Mouse (Mus musculus) neural tube, embryonic 13.5 days (tissue): Measurements from ENCODE around the gene Klf16. TPM values are rescaled to one million over a fixed set of nuclear protein-coding genes. Genes with fewer than 3 reads are reported as not detected.
"Not testable (repeated sequence)": the region's sequence is repeated elsewhere in the genome, so short reads cannot be mapped to it uniquely, and the experiment has no call there.

ENCODE experiments used
- ATAC-seq: fragments of 200-750 bp; cut with Nextera tagmentation; 2 replicates; pipeline ENCODE4 v1.8.0; 2017; ENCODE audit warnings: low read depth, mild to moderate bottlenecking, moderate TSS enrichment, moderate library complexity
- H3K27ac ChIP-seq: fragments of 300-500 bp; sonication (generic); replicated peaks from 2 replicates; pipeline ENCODE4 v1.5.1; 2015; ENCODE audit warnings: moderate library complexity, mild to moderate bottlenecking, inconsistent platforms
- H3K27me3 ChIP-seq: fragments of 300-500 bp; sonication (generic); 2 replicates; pipeline ENCODE4 v1.6.1; 2015; ENCODE audit warnings: mild to moderate bottlenecking, inconsistent platforms
- H3K36me3 ChIP-seq: fragments of 300-500 bp; sonication (generic); 2 replicates; pipeline ENCODE4 v1.6.1; 2015; ENCODE audit warnings: mild to moderate bottlenecking, inconsistent platforms
- H3K4me1 ChIP-seq: fragments of 300-500 bp; sonication (generic); replicated peaks from 2 replicates; pipeline ENCODE4 v1.6.1; 2015; ENCODE audit warnings: inconsistent platforms
- H3K4me2 ChIP-seq: fragments of 300-500 bp; sonication (generic); 2 replicates; pipeline ENCODE4 v1.6.1; 2015; ENCODE audit warnings: inconsistent platforms, mild to moderate bottlenecking, moderate library complexity
- H3K4me3 ChIP-seq: fragments of 300-500 bp; sonication (generic); 2 replicates; pipeline ENCODE4 v1.5.1; 2015; ENCODE audit warnings: mild to moderate bottlenecking, inconsistent platforms
- H3K9ac ChIP-seq: fragments of 300-500 bp; sonication (generic); 2 replicates; pipeline ENCODE4 v1.6.1; 2015; ENCODE audit warnings: moderate library complexity, mild to moderate bottlenecking, inconsistent platforms
- H3K9me3 ChIP-seq: fragments of 300-500 bp; sonication (generic); 2 replicates; pipeline ENCODE4 v1.6.1; 2016; ENCODE audit warnings: inconsistent platforms
- WGBS: fragments of 180-500 bp; shearing (Covaris S2); methylation state at CpG from one replicate; pipeline ENCODE4 v1.1.7; 2015; 5-methylcytosine and 5-hydroxymethylcytosine counted together
- polyA plus RNA-seq: library from polyadenylated mRNA; unstranded; fragments of >200 nt; fragmentation: Nextera tagmentation; extraction: Ambion mirVana; gene quantifications from 2 replicates; pipeline ENCODE4 v1.2.1, GENCODE M21; 2015

The Klf16 gene
- polyA plus RNA-seq, 1 experiment from 2014 or later: 5.5 TPM

- Histone ChIP-seq H3K4me2 (no peak overlapping the region), H3K36me3 (peaks cover 54% of the 10 kb centered on the region), H3K9me3 (no peaks in the 10 kb centered on the region), H3K27ac (no peak overlapping the region), H3K9ac (no peak overlapping the region), H3K4me1 (no peaks in the 10 kb centered on the region), H3K27me3 (no peaks in the 10 kb centered on the region), H3K4me3 (no peak overlapping the region)
- 83% methylated on average over 6 of the region's 6 CpGs for WGBS
- no peak for ATAC-seq
Observed at GRCm38 (mm10) chr10:80614351-80614750, 37.2 kb upstream of the Klf16 start.

- H3K27me3 ChIP-seq: no peaks in the 10 kb centered on the region
- H3K4me1 ChIP-seq: no peaks in the 10 kb centered on the region
- H3K36me3 ChIP-seq: peaks cover 59% of the 10 kb centered on the region
- H3K27ac ChIP-seq: no peak overlapping the region
- ATAC-seq: no peak
- WGBS: 85% methylated on average over 3 of the region's 3 CpGs
- no peak overlapping the region for H3K4me3 ChIP-seq
- no peak overlapping the region for H3K4me2 ChIP-seq
- no peak overlapping the region for H3K9ac ChIP-seq
- H3K9me3 ChIP-seq: no peaks in the 10 kb centered on the region
Observed at GRCm38 (mm10) chr10:80613821-80614220, 36.7 kb upstream of the Klf16 start.

GRCm38 (mm10) chr10:80611905-80612304 is 34.8 kb upstream of the Klf16 start:
- WGBS: 95% methylated on average over 3 of the region's 3 CpGs
- Histone ChIP-seq H3K27me3 (no peaks in the 10 kb centered on the region), H3K4me2 (no peak overlapping the region), H3K27ac (no peak overlapping the region), H3K9ac (no peak overlapping the region), H3K4me1 (no peaks in the 10 kb centered on the region), H3K4me3 (no peak overlapping the region), H3K9me3 (no peaks in the 10 kb centered on the region), H3K36me3 (peaks cover 77% of the 10 kb centered on the region)
- ATAC-seq: no peak

DNA sequence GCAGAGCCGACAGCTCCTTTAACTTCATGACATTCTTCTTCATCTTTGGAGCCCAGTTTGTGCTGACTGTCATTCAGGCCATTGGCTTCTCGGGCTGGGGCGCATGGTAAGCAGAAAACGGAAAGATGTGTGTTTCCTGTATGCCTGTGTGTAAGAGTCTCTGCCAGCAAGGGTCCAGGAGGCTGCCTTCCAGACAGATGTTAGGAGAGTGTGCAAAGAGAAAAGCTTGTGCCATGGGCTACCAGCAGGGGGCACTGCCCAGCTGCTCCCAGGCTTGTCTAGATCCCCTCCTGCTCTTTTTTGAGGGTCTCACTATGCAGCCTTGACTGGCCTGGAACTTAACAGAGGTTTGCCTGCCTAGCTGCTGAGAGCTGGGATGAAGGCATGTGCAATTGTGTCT is 33.9 kb upstream of the Klf16 start:
- Histone ChIP-seq H3K9me3 (no peaks in the 10 kb centered on the region), H3K4me2 (no peak overlapping the region), H3K4me3 (no peak overlapping the region), H3K9ac (no peak overlapping the region), H3K27me3 (no peaks in the 10 kb centered on the region), H3K4me1 (no peaks in the 10 kb centered on the region), H3K36me3 (peaks cover 82% of the 10 kb centered on the region), H3K27ac (no peak overlapping the region)
- 82% methylated on average over 4 of the region's 4 CpGs for WGBS
- ATAC-seq: no peak

GRCm38 (mm10) chr10:80610116-80610785 is 33.1 kb upstream of the Klf16 start:
- H3K27me3 ChIP-seq: no peaks in the 10 kb centered on the region
- H3K4me2 ChIP-seq: no peak overlapping the region
- H3K4me1 ChIP-seq: no peaks in the 10 kb centered on the region
- H3K27ac ChIP-seq: no peak overlapping the region
- no peaks in the 10 kb centered on the region for H3K9me3 ChIP-seq
- ATAC-seq: no peak
- WGBS: 92% methylated on average over 9 of the region's 9 CpGs
- peaks cover 76% of the 10 kb centered on the region for H3K36me3 ChIP-seq
- H3K4me3 ChIP-seq: no peak overlapping the region
- H3K9ac ChIP-seq: no peak overlapping the region

DNA sequence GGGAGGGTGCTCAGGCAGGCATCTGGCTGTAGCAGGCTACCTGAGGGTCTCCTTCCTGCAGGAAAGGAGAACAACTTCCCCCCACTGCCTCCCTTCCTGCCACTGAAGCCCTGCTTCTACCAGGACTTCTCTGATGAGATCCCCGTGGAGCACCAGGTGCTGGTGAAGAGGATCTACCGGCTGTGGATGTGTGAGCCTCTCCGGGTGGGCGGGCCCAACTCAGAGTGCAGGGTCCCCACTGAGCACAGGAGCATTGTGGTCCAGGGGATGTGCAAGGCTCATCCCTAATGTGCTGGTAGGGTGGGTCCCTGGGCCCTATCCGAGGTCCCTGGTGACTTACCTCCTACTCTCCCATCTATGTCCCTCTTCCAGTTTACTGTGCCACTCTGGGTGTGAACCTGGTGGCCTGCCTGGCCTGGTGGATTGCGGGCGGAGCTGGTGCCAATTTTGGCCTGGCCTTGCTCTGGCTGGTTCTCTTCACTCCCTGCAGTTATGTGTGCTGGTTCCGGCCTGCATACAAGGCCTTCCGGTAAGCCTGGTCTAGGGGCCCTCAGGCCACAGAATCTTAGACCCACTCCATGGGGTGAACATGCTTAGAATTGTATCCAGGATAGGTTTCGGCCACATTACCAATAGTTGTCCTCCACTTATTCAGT is 32.3 kb upstream of the Klf16 start:
- Histone ChIP-seq H3K9me3 (no peaks in the 10 kb centered on the region), H3K9ac (no peak overlapping the region), H3K27me3 (no peaks in the 10 kb centered on the region), H3K27ac (no peak overlapping the region), H3K4me2 (no peak overlapping the region), H3K4me1 (peaks cover 6% of the 10 kb centered on the region), H3K36me3 (peaks cover 67% of the 10 kb centered on the region), H3K4me3 (no peak overlapping the region)
- ATAC-seq: no peak
- WGBS: 93% methylated on average over 10 of the region's 10 CpGs

- H3K4me1 ChIP-seq: peaks cover 16% of the 10 kb centered on the region
- H3K27me3 ChIP-seq: no peaks in the 10 kb centered on the region
- H3K4me2 ChIP-seq: no peak overlapping the region
- H3K9ac ChIP-seq: 0 out of 2 replicates have a peak overlapping the region, but pooled peaks have one; percentile 5
- peaks cover 60% of the 10 kb centered on the region for H3K36me3 ChIP-seq
- no peak for ATAC-seq
- WGBS: 88% methylated on average over 3 of the region's 3 CpGs
- no peak overlapping the region for H3K27ac ChIP-seq
- H3K4me3 ChIP-seq: no peak overlapping the region
- no peaks in the 10 kb centered on the region for H3K9me3 ChIP-seq
Observed at GRCm38 (mm10) chr10:80608435-80608834, 31.3 kb upstream of the Klf16 start.

- Histone ChIP-seq H3K4me2 (no peak overlapping the region), H3K9ac (no peak overlapping the region), H3K27ac (no peak overlapping the region), H3K9me3 (no peaks in the 10 kb centered on the region), H3K4me1 (peaks cover 24% of the 10 kb centered on the region), H3K4me3 (no peak overlapping the region), H3K36me3 (peaks cover 45% of the 10 kb centered on the region), H3K27me3 (no peaks in the 10 kb centered on the region)
- 97% methylated on average over 34 of the region's 34 CpGs for WGBS
- ATAC-seq: no peak
Observed at GRCm38 (mm10) chr10:80606737-80607350, 29.7 kb upstream of the Klf16 start.

DNA sequence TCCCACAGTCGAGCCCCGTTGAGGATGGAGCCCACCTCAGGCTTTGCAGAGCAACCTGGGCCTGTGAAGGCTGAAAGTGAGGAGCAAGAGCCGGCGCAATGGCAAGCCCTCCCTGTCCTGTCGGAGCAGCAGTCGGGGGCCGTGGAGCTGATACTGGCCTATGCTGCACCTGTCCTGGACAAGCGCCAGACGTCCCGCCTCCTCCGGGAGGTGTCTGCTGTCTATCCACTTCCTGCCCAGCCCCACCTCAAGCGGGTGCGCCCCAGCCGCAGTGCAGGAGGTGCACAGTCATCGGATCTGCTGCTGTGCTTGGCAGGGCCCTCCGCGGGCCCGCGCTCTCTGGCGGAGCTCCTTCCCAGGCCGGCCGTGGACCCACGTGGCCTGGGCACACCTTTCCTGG is 29.2 kb upstream of the Klf16 start:
- WGBS: 92% methylated on average over 23 of the region's 23 CpGs
- H3K36me3 ChIP-seq: peaks cover 41% of the 10 kb centered on the region
- peaks cover 24% of the 10 kb centered on the region for H3K4me1 ChIP-seq
- H3K27me3 ChIP-seq: no peaks in the 10 kb centered on the region
- no peak overlapping the region for H3K4me3 ChIP-seq
- ATAC-seq: no peak
- no peak overlapping the region for H3K4me2 ChIP-seq
- H3K9me3 ChIP-seq: no peaks in the 10 kb centered on the region
- no peak overlapping the region for H3K9ac ChIP-seq
- no peak overlapping the region for H3K27ac ChIP-seq

GRCm38 (mm10) chr10:80605721-80606120 is 28.6 kb upstream of the Klf16 start, which contains the start of gene Gm49322:
Gene Gm49322, plus strand, starts transcription at chr10:80606021.
- H3K27me3 ChIP-seq, H3K4me2 ChIP-seq, H3K9me3 ChIP-seq, H3K9ac ChIP-seq, ATAC-seq, H3K27ac ChIP-seq, H3K4me3 ChIP-seq: not testable (repeated sequence)
- 86% methylated on average over 4 of the region's 4 CpGs for WGBS
- Histone ChIP-seq H3K4me1 (peaks cover 24% of the 10 kb centered on the region), H3K36me3 (peaks cover 40% of the 10 kb centered on the region)

GRCm38 (mm10) chr10:80604988-80605387 is 27.9 kb upstream of the Klf16 start:
- 92% methylated on average over 2 of the region's 2 CpGs for WGBS
- Histone ChIP-seq H3K9me3 (no peaks in the 10 kb centered on the region), H3K27ac (no peak overlapping the region), H3K36me3 (peaks cover 40% of the 10 kb centered on the region), H3K4me3 (no peak overlapping the region), H3K9ac (no peak overlapping the region), H3K27me3 (no peaks in the 10 kb centered on the region), H3K4me2 (no peak overlapping the region), H3K4me1 (peaks cover 24% of the 10 kb centered on the region)
- ATAC-seq: no peak

- ATAC-seq: no peak
- peak overlapping the region; percentile 90; the same call in 1 of the 2 replicates for H3K27ac ChIP-seq
- H3K4me1 ChIP-seq: peaks cover 24% of the 10 kb centered on the region
- H3K27me3 ChIP-seq: no peaks in the 10 kb centered on the region
- peak overlapping the region; percentile 83 for H3K9ac ChIP-seq
- no peaks in the 10 kb centered on the region for H3K9me3 ChIP-seq
- 80% methylated on average over 7 of the region's 7 CpGs for WGBS
- H3K4me3 ChIP-seq: peak overlapping the region; percentile 72
- H3K36me3 ChIP-seq: peaks cover 31% of the 10 kb centered on the region
- peak overlapping the region; percentile 87 for H3K4me2 ChIP-seq
Observed at GRCm38 (mm10) chr10:80604001-80604509, 26.9 kb upstream of the Klf16 start.
